Mouse (Mus musculus) lung, postnatal 4 days (tissue): ENCODE results near the gene Pign.

Experiments
- DNase-seq, 2 experiments: peaks; one replicate each; pipeline ENCODE4 v3.0.0; 2021

Gene Pign

DNA sequence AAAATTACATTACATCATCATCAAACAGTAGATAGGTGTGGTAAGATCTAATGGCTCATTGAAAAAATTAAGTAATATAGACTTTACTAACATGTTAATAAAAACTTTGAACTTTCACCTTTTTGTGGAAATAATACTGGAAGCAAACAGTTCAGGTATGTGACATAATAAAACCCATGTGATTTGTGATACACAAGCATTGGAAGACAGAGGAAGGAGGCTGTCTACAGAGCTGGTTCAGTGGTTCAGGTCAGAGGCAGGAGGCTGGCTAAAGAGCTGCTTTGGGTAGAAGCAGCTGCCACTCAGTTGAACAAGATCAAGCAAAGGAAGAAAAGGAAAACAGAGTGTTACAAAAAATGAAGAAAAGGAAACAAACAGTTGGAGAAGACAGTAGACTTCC is 107.4 kb downstream of the Pign start:
- no peak for DNase-seq

DNA sequence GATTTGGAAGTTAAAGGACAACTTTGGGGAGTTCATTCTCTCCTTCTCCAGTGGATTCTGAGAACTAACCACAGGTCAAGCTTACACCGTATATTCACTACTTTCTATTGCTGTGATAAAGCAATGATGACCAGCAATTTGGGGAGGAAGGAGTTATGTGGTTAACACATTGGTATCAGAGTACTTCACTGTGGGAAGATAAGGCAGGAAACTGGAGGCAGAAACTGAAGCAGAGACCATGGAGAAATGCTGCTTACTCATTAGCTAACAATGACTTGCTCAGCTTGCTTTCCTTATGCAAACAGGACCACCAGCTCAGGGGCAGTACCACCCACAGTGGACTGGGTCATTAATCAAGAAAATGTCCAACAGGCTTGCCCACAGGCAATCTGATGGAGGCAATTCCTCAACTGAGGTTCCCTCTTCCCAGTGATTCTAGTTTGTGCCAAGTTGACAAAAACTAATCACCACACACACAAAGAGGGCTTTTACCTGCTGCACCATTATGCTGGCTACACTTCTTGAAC is 108.2 kb downstream of the Pign start:
- DNase-seq, result no peak

DNA sequence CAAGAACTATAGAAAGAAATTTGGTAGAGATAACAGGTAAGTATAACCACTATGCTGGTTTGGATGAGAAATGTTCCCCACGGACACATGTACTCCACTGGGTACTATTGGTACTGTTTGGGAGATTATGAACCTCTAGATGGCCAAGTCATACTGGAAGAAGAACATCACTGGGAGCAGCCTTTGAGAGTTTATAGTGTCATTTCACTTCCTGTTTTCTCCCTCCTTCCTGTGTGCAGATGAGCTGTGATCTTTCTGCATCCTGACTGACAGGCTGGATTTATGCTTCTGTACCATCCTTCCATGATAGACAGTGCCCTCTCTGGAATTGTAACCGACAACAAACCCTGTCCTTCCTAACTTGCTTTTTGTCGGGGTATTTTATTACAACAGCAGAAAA is 110.3 kb downstream of the Pign start:
- no peak for DNase-seq

DNA sequence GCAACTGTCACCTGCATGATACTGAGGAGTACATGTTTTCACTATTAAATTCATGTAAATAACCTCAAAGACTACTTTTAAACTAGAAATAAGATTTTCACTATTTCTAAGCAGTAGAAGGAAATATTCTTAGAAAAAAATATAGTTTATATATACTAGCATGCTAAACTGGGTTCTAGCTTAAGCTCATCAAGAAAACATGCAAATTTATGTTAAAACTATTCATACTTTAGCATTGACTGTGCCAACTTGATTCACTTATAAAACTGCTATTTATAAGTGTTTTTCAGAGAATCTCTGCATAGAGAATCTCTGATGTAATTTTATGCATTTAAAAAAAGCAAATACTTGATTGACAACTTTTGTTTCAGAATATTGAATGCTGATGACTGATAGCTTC is 113.3 kb downstream of the Pign start:
- no peak for DNase-seq

DNA sequence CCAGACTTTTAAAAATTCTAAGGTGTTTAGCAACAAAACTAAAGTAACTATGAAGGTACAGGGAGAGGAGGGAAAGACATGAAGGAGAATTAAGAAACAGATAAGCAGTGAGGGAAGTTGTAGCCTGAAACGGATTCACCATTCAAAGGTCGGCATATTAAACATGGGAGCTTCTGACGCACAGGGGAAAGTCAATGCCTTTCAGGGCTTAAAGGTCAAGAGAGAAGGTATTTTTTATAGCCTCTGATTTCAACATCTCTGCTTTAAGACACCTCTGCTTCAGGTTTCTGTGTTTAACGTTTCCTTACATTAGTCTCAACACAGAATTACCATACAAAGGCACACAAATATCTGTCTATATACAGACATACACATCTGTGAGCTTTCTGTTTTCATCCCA is 113.8 kb downstream of the Pign start:
- DNase-seq, result no peak

DNA sequence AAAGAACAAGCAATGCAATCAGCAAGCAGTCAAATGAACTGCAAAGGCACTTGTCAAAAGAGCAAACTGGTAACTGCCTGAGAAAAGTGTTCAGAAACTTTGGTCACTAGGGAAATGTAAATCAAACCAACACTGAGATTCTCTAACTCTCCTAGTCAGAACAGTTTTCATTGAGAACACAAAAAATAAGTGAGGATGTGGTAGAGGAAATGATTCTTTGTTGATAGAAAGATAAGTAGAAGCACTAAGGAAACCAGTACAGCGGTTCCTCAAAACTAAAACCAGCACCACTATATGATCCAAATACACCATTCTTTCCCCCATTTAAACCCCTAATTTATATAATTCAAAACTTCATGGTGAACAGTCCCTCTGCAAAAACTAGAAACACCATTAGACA is 120.4 kb downstream of the Pign start:
- no peak for DNase-seq

DNA sequence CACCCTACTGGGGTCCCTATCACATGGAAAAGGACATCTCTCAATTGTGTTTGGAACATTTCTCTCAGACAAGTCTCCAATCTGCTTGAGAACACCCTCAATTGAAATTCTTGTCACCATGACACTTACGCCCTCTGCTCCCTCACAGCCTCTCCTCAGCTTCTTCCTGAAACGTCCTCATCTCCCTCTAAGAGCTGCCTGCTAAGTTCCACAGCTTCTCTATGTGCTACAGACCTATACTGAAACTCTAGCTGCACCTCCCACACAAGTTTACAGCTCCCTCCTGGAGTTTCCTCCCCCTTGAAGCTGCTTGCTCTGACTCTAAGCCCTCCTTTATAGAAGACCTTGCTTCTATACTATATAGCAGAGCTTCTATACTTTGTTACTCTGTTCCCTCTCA is 139.7 kb downstream of the Pign start:
- no peak for DNase-seq

DNA sequence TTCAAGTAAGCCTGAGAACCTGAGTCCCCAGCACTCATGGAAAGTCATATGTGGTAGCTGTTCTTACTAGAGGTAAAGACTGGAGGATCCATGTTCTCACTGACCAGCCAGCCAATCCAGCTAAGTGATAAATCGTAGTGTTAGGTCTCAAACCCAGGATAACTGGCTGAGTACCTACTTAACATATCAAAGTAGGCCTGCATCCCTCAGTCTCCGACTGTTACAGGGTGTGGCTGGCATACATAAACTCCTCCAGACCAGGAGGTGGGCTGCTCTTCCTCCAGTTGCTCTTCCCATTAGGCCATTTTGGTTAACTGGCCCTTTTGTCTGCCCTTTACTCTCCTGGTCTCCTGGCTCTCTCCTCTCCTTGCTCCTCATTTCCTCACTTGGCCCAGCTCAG is 141.2 kb downstream of the Pign start:
- DNase-seq, result no peak

DNA sequence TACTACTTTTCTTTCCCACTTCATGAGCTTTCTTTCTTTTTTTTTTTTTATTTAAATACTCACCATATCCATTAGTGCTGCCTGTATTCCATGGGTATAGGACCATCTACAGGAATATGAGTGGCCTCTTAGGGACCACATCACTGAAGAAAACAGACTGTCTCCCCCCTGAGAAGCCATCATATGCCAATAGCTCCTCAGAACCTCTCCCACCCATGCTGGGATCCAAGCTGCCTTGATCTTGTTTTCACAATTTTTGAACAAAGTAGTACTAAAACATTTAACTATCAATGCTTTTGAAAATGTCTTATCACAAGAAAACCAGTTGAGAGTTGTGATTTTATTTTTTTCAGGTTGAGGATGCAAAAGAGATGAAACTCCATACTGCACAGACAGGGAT is 145.4 kb downstream of the Pign start:
- no peak for DNase-seq

DNA sequence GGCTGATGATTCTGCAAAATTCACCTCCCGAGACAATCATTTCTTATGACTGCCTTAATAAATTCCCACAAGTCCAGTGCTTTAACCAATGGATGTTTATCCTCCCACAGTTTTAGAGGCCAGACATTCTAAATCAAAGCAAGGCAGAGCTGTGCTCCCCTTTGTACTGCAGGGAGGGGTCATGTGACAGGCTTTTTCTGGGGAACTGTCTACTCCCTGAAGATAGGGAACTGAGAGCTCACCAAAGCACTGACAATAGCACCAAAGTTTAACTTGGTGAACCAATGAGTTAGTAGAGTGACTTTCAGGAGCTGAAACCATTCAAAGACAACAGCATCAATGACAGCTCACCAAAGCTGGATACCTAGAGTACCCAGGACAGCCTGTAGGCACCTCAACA is 156.4 kb downstream of the Pign start:
- no peak for DNase-seq

DNA sequence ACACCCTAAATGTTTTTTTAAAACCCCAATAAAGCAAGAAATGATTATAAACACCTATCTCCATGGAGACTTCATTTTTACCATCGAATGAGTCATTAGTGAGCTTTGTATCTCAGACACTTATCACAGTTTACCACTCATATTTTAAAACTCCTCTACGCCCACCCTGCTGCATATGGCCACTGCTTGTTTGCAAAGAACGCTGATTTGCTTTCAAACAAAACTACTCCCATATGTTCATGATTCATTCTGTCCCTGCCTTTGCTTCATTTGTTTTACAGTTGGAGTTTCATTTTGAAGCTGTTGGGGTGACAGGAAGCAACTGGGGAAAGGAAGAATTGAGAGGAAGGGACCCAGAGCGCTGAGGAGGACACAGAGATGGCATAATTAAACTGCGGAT is 170.9 kb downstream of the Pign start:
- DNase-seq, result no peak

DNA sequence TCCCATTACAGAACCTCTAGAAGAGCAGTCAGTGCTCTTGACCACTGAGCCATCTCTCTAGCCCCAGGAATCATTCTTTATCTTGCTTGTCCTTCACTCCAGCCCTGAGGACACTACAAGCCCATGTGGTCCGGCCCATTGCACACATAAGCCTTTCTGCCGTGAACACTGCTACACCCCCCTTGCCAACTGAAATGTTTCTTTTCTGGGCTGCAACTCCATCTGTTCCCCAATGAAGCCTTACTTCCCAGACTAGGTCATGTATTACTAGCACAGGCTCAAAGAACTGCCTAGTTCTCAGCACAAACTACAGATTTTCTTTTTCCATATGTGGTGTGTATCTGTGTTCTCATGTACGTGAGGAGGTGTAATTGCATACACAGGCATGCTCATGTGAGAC is 174.0 kb downstream of the Pign start:
- DNase-seq, result no peak

DNA sequence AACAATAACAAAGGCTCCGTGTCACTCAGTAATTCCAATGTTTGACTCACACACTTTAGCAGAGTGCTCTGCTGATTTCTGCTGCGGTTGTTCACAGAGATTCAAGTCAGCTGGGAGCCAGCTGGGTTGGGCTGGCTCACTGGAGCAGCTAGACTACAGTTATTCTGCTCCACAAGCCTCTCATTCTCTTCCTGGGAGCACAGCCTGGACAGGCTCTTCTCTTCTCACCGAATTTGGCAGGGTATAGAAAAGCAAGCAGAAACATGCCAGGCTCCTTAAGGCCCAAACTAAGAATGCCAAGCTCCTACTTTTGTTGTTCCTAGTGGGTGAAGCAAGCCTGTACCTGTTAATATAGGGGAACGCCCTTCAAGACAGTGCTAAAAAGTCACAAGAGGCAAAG is 176.4 kb downstream of the Pign start:
- DNase-seq, result no peak
